Mouse (Mus musculus) embryonic facial prominence, embryonic 10.5 days (tissue): ENCODE results near the gene Lmnb2. TPM values are rescaled to one million over a fixed set of nuclear protein-coding genes. Genes with fewer than 3 reads are reported as not detected.
A peak's percentile ranks its signal among the peaks of the same experiment; 100 is the strongest.

Experiments used
- DNase-seq: peaks from one replicate; pipeline ENCODE4 v3.0.0-alpha.2; 2017; ENCODE audit warnings: low spot score
- H3K27ac ChIP-seq: fragments of 300-500 bp; sonication (generic); replicated peaks from 2 replicates; pipeline ENCODE4 v1.5.1; 2016; ENCODE audit warnings: mild to moderate bottlenecking
- H3K27me3 ChIP-seq: fragments of 300-500 bp; sonication (generic); replicated peaks from 2 replicates; pipeline ENCODE4 v1.6.1; 2016; ENCODE audit warnings: low read depth, mild to moderate bottlenecking; ENCODE audit not compliant: poor library complexity, severe bottlenecking
- H3K36me3 ChIP-seq: fragments of 300-500 bp; sonication (generic); replicated peaks from 2 replicates; pipeline ENCODE4 v1.6.1; 2016; ENCODE audit warnings: mild to moderate bottlenecking, moderate library complexity
- H3K4me1 ChIP-seq: fragments of 300-500 bp; sonication (generic); 2 replicates; pipeline ENCODE4 v1.6.1; 2016
- H3K4me3 ChIP-seq: fragments of 300-500 bp; sonication (generic); 2 replicates; pipeline ENCODE4 v1.5.1; 2016; ENCODE audit warnings: mild to moderate bottlenecking, moderate library complexity
- H3K9me3 ChIP-seq: fragments of 300-500 bp; sonication (generic); 2 replicates; pipeline ENCODE4 v1.6.1; 2016; ENCODE audit warnings: mild to moderate bottlenecking
- WGBS: fragments of 180-500 bp; shearing (Covaris S2); methylation state at CpG from one replicate; pipeline ENCODE4 v1.1.7; 2016; 5-methylcytosine and 5-hydroxymethylcytosine counted together
- polyA plus RNA-seq: library from polyadenylated mRNA; unstranded; fragments of >200 nt; fragmentation: Nextera tagmentation; extraction: Ambion mirVana; gene quantifications from 2 replicates; pipeline ENCODE4 v1.2.1, GENCODE M21; 2016

The Lmnb2 gene
- polyA plus RNA-seq, 1 experiment from 2014 or later: 83.1 TPM

DNA sequence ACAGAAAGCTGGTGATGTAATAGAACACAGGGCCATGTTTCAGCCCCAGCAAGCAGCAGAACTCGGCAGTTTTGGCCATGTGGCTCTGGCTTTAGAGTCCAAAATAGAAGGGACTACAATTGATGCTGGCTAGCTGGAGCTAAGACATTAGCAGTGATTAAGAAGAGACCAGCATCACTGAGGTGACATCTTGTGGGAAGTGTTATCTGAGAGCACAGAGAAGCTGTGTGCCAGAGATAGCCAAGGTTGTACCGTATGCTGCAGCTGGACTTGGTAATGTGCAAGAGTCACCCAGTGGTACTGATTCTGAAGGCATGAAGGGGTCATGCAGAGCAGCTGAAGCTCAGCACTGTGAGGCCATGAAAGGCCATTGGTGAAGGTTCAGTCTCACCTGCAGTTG is 2.8 kb downstream of the Lmnb2 start:
- H3K4me1 ChIP-seq: peaks cover 37% of the 10 kb centered on the region
- no peaks in the 10 kb centered on the region for H3K27me3 ChIP-seq
- no peaks in the 10 kb centered on the region for H3K9me3 ChIP-seq
- H3K27ac ChIP-seq: no peak overlapping the region
- no peak for DNase-seq
- peak overlapping the region; percentile 99; the same call in 1 of the 2 replicates for H3K4me3 ChIP-seq
- 83% methylated on average over 2 of the region's 2 CpGs for whole genome bisulfite sequencing
- peaks cover 62% of the 10 kb centered on the region for H3K36me3 ChIP-seq

DNA sequence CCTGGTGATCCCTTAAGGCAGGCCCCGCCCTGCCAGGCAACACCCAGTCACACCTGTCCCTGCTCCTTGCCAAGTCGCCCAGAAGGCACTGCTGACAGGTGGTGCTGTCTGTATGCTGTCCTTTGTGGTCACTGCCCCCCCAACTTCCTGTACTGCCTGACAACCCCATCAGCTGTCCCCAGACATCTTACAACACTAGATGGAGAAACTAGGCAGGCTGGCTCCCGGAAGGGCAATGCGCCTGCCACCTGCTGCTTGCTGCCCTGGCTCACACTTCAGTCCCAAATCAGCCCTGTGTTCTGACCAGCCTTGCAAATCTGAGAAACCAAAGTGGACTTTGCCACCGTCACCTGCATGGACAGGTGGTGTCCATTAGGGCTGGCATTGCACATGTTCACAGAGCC is 3.8 kb downstream of the Lmnb2 start:
- WGBS: 88% methylated on average over 5 of the region's 5 CpGs
- DNase-seq: no peak
- Histone ChIP-seq H3K27ac (no peak overlapping the region), H3K4me3 (no peak overlapping the region), H3K27me3 (no peaks in the 10 kb centered on the region), H3K4me1 (peaks cover 37% of the 10 kb centered on the region), H3K36me3 (peaks cover 72% of the 10 kb centered on the region), H3K9me3 (no peaks in the 10 kb centered on the region)

DNA sequence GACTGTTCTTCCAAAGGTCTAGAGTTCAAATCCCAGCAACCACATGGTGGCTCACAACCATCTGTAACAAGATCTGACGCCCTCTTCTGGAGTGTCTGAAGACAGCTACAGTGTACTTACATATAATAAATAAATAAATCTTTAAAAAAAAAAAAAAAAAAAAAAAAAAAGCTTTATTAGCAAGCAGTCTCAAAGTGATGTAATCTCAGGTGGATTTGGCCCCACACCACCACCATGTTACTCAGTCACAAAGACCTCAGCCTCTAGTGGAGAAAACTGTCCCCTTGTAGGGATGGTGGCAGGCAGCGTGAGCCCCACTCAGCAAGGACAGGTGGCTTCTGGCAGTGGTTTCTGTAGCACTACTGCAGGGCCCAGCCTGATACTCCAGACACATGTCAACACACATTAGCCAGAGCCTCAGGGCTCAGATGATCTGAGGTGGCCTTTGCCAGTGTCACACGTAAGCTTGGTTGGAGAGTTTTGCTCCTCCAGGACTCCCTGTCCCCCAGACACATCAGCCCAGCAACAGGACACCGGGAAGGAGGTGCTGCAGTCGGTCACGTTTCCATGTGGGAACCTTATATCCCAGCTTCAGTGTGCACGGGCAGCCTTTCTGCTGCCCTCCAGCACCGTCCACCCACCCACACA is 4.6 kb downstream of the Lmnb2 start:
- Histone ChIP-seq H3K4me1 (peaks cover 35% of the 10 kb centered on the region), H3K36me3 (peaks cover 79% of the 10 kb centered on the region), H3K27ac (no peak overlapping the region), H3K27me3 (no peaks in the 10 kb centered on the region), H3K9me3 (no peaks in the 10 kb centered on the region), H3K4me3 (no peak overlapping the region)
- no peak for DNase-seq
- WGBS: 88% methylated on average over 7 of the region's 8 CpGs

DNA sequence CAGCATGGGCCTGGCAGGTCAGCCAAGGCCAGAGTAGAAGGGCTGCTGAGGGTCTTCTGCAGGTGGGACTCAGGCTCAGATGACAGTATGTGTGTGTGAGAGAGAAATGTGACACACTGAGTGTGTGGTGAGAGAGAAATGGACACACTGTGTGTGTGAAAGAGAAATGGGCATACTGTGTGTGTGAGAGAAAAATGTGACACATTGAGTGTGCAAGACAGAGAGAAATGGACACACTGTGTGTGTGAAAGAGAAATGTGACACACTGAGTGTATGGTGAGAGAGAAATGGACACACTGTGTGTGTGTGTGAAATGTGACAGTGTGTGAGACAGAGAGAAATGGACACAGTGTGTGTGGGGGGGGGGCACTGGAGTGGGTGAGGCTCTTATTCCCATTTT is 6.2 kb downstream of the Lmnb2 start:
- Histone ChIP-seq H3K27me3 (no peaks in the 10 kb centered on the region), H3K4me3 (no peak overlapping the region), H3K9me3 (no peaks in the 10 kb centered on the region), H3K27ac (no peak overlapping the region), H3K36me3 (peaks cover 95% of the 10 kb centered on the region), H3K4me1 (peaks cover 20% of the 10 kb centered on the region)
- DNase-seq: no peak

DNA sequence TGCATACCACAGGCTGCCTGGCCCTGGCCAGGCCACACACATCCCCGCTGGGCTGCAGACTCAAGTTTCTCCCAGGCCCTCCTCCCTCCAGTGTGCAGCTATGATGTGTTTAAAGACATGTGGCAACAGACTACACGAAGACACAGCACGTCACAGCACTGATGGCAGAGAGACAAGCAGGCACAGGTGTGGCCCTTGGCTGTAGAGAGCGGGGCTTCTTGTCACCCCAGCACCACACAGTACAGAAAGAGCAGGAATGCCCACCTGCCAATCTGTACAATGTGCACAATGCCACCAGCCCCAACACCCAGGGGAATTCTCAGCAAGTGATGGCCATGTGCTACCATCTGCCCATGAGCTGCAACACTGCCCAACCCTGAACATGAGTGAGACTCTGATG is 6.7 kb downstream of the Lmnb2 start:
- 91% methylated on average over 4 of the region's 4 CpGs for WGBS
- no peak overlapping the region for H3K4me3 ChIP-seq
- H3K36me3 ChIP-seq: peaks cover 96% of the 10 kb centered on the region
- H3K4me1 ChIP-seq: peaks cover 15% of the 10 kb centered on the region
- H3K27ac ChIP-seq: no peak overlapping the region
- H3K9me3 ChIP-seq: no peaks in the 10 kb centered on the region
- H3K27me3 ChIP-seq: no peaks in the 10 kb centered on the region
- DNase-seq: no peak

DNA sequence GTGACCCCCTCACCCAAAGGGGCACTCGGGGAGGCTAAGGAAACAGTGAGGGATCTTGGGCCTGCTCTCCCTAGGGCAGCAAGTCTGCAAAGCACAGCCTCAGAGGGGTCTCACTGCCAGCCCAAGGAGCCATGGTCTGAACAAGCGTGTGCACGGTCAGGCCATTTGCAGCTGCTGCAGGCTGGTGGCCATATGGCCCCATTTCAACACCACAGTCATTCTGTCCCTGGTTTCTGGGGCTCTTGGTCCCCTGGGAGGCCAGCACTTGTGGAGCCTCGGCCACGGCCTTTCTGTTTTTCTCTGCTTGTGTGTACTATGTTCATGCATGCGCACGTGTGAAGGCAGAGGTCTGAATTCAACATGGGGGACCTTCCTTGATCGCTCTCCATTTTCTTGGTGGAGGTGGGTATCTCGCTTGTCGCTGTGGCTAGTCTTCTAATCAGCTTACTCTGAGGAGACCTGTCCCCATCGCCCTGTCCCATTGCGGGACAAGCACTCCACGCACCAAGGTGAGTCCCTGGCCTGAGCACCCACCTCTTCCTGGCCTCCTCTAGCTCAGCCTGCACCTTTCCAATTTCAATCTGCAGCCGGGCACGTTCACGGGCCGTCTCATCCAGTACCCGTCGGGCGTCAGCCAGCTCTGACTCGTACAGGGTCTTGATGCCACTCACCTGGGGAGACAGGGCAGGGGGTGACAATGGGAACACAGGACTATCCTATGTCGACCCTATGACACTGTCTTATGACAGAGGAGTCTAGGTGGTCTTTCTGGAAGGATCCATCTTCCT is 8.5 kb downstream of the Lmnb2 start:
- no peaks in the 10 kb centered on the region for H3K9me3 ChIP-seq
- H3K36me3 ChIP-seq: peaks cover 96% of the 10 kb centered on the region
- H3K27me3 ChIP-seq: no peaks in the 10 kb centered on the region
- no peak overlapping the region for H3K4me3 ChIP-seq
- peaks cover 8% of the 10 kb centered on the region; the same call in 1 of the 2 replicates for H3K4me1 ChIP-seq
- H3K27ac ChIP-seq: no peak overlapping the region
- DNase-seq: no peak
- 94% methylated on average over 22 of the region's 22 CpGs for WGBS

DNA sequence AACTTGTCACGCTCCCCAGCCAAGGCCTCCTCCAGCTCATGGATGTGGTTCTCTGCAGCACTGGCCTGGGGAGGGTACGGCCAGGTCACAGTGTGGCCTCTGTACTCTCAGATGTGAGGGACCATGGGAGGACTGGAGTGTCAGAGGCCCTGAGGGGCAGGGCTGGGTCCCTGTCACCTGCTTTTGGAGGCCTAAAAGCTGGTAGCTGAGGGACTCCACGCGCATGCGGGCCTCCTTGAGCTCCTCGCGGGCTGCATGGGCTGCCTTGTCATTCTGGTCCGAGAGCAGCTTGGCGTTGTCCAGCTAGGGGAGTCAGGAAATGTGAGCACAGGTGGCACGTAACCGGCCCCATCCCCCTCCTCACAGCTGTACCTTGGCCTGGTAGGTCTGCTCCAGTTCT is 13.3 kb downstream of the Lmnb2 start:
- no peaks in the 10 kb centered on the region for H3K27me3 ChIP-seq
- H3K4me1 ChIP-seq: peaks cover 8% of the 10 kb centered on the region
- no peak overlapping the region for H3K4me3 ChIP-seq
- DNase-seq: no peak
- peaks cover 87% of the 10 kb centered on the region for H3K36me3 ChIP-seq
- no peaks in the 10 kb centered on the region for H3K9me3 ChIP-seq
- H3K27ac ChIP-seq: no peak overlapping the region
- 93% methylated on average over 11 of the region's 11 CpGs for WGBS

DNA sequence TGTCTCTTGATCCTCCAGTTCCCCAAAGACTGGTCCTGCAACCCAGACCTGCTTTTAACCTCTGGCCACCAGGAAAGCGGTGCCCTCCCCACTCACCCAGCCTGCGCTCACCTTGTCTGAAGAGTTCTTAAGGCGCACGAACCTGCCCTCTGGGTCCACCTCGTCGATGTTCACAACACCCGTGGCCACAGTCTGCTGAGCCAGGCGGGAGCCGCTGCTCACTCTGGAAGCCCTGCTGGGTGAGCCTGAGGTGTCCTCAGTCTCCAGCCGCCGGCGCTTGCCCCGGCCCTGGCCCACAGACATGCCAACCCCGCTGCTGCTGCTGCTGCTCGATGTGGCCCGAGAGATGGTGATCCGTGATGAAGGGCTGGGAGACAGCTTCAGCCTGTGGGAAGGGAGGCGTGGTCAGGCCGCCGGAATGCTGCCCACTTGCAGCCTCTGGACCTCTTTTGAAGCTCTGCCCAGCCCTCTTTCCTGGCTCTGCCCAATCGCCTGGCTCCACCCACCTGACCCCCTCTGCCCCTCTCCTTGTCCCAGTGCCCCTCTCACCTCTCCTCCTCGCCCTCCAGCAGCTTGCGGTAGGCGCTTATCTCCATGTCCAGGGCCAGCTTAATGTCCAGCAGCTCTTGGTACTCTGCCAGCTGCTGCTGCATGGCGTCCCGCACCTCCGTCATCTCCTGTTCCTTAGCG is 13.9 kb downstream of the Lmnb2 start:
- H3K27me3 ChIP-seq: no peaks in the 10 kb centered on the region
- DNase-seq: no peak
- 88% methylated on average over 28 of the region's 28 CpGs for WGBS
- H3K9me3 ChIP-seq: no peaks in the 10 kb centered on the region
- no peak overlapping the region for H3K27ac ChIP-seq
- no peak overlapping the region for H3K4me3 ChIP-seq
- H3K4me1 ChIP-seq: peaks cover 14% of the 10 kb centered on the region
- H3K36me3 ChIP-seq: peaks cover 87% of the 10 kb centered on the region

DNA sequence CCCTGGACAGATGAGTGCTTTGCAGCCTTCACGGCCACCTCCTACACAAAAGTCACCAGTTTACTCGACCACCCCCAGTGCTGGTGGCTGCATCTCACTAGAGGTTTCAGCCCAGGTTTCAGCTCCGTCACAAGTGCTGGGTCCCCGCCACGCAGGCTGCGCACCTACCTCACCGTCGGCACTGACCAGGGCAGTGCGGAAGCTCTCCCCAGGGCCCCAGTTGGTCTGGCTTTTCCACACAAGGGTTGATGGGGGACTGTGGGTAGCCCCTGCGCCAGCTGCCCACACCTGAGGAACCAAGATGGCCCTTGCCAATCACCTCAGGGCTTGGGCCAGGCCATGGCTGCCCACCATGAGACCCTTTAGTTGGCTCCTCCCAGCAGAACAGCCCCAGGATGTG is 14.8 kb downstream of the Lmnb2 start:
- H3K4me1 ChIP-seq: peaks cover 19% of the 10 kb centered on the region
- peaks cover under 1% of the 10 kb centered on the region; the same call in 1 of the 2 replicates for H3K27me3 ChIP-seq
- no peak overlapping the region for H3K27ac ChIP-seq
- H3K9me3 ChIP-seq: no peaks in the 10 kb centered on the region
- H3K36me3 ChIP-seq: peaks cover 86% of the 10 kb centered on the region
- H3K4me3 ChIP-seq: no peak overlapping the region
- DNase-seq: no peak
- 94% methylated on average over 10 of the region's 10 CpGs for WGBS

DNA sequence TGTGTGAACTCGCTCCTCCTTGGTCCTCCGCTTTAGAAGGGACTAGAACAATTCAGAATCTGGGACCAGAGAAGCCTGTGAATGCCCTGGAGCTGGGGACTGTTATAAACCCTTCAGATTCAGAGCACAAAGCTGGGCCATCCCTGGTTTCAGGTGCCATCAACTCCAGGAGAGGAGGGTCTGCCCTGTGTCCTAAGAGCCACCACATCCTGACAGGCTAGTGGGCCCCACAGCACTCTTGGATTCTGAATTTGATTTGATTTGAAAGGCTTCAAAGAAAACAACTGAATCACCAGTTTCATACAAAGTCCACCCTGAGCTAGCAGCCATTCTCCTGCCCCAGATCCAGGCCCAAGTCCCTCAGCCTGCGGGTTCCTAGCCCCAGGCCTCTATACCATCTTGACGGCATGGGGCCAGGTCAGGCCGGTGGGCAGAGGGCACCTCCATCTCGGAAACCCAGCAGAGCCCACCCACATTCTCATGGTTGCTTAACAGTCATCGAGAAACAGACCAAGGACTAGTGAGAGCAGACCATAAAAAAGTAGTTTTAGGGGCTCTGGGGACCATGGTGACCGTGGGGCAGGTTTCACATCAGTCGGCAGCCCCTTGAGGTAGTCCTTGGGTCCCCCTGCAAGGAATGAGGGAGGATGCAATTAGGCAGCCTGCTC is 15.6 kb downstream of the Lmnb2 start:
- Histone ChIP-seq H3K4me3 (peak overlapping the region; percentile 94; the same call in 1 of the 2 replicates), H3K27ac (no peak overlapping the region), H3K27me3 (peaks cover 8% of the 10 kb centered on the region; the same call in 1 of the 2 replicates), H3K4me1 (peaks cover 26% of the 10 kb centered on the region), H3K9me3 (no peaks in the 10 kb centered on the region), H3K36me3 (peaks cover 86% of the 10 kb centered on the region)
- 91% methylated on average over 9 of the region's 9 CpGs for WGBS
- no peak for DNase-seq

DNA sequence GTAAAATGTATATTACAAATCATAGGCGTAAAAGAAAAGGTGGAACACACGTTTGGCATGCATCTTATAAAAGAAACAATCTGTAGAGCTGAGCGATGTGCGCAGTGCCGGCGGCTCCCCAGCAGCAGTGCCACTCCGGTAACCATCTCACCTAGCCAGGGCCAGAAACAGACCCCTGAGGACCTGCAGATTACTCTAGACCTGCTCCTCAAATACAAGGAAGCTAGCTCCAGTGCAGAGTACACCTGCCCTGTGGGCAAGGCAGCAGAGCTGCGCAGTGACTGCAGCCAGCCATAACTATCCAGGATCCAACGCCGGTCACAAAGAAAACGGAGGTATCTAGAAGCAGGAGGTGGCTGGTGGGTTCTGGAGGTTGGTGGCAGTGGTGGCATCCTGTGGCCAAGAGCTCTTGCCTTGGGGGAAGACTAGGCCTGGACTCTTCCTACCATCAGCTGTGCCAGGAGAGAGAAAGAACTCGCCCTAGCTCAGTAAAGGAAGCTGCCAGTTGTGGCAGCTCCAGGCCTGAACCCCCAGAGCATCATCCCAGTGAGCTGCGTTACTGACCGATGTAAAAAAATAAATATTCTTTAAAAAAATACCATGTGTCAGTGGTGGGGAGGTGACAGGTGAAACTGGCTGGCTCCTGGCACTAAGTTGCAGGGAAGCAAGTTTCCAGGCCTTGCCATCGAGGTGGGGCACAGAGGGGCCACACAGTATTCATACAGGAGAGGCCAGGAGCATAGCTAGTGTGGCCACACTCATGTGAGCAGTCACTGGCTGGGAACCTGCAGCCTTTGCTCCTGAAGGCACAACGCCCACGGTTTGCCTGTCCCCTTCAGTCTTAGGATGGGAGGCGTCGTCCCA is 16.4 kb downstream of the Lmnb2 start:
- no peak for DNase-seq
- Histone ChIP-seq H3K9me3 (no peaks in the 10 kb centered on the region), H3K4me3 (peak overlapping the region; percentile 94), H3K36me3 (peaks cover 81% of the 10 kb centered on the region), H3K27me3 (peaks cover 8% of the 10 kb centered on the region; the same call in 1 of the 2 replicates), H3K4me1 (peaks cover 31% of the 10 kb centered on the region), H3K27ac (peak overlapping the region; percentile 54)
- 88% methylated on average over 19 of the region's 19 CpGs for WGBS
